Mouse (Mus musculus): Measurements from ENCODE around the gene Nipsnap3b. TPM values are rescaled to one million over a fixed set of nuclear protein-coding genes. Genes with fewer than 3 reads are reported as not detected.

The Nipsnap3b gene
- polyA plus RNA-seq, 1 experiment from 2014 or later: 27.9 TPM

- Histone ChIP-seq H3K4me3 (ENCODE audit: low read depth, low read length) (no peak overlapping the region), H3K27ac (ENCODE audit: low read length) (no peak overlapping the region), H3K27me3 (ENCODE audit: control insufficient read depth, insufficient read depth, low read depth, low read length) (no peaks in the 10 kb centered on the region), H3K4me1 (ENCODE audit: control insufficient read depth, low read depth, low read length) (no peaks in the 10 kb centered on the region), H3K9me3 (replicated peaks; ENCODE audit: control insufficient read depth, low read length) (no peaks in the 10 kb centered on the region), H3K36me3 (ENCODE audit: control insufficient read depth, insufficient read depth) (no peaks in the 10 kb centered on the region; the same call in none of the 2 replicates), H3K9ac (ENCODE audit: low read depth, low read length) (no peak overlapping the region), H3K4me2 (ENCODE audit: low read depth, low read length) (no peak overlapping the region)
- ATAC-seq (ENCODE audit: low read depth): no peak
- 61% methylated on average over 9 of the region's 9 CpGs for WGBS (ENCODE audit: insufficient replicate concordance)
These were observed 34.8 kb downstream of the Nipsnap3b start for GRCm38 (mm10) chr4:53046238-53047022.

DNA sequence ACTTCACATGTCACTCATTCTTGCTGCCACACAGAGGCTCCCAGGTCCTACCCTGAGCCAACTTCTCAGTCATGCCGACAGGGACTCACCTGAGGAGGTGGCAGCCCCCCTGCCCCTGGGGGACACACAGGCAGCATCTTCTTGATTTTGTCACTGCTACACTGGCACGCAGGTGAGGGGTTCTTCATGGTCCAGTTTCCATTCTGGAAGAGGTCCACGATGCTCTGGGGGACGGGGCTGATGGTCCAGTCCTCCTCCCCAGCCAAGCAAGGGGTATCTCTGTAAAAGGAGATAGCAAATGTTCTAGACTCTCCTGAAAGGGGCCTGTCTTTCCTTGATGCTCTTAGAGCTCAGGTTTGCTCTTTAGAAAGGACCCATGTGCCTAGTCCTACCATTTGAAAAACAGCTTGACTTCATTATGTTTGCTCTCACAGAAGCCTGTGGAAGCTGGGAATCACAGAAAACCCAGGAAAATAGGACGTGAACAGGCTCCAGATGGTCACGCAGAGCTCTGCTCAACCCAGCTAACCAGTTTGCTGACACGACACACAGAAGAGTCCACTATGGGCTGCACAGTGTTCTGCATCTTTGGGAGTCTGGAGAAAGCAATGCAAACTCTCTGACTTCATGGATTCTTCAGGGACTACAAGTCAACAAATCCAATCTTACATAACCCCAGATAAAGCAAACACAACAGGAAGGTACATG is 50.8 kb downstream of the Nipsnap3b start:
- H3K27ac ChIP-seq (ENCODE audit: low read length): no peak overlapping the region
- ATAC-seq (ENCODE audit: low read depth): no peak
- no peak overlapping the region for H3K4me3 ChIP-seq (ENCODE audit: low read depth, low read length)
- H3K27me3 ChIP-seq (ENCODE audit: control insufficient read depth, insufficient read depth, low read depth, low read length): no peaks in the 10 kb centered on the region
- H3K9me3 ChIP-seq (replicated peaks; ENCODE audit: control insufficient read depth, low read length): no peaks in the 10 kb centered on the region
- H3K36me3 ChIP-seq (ENCODE audit: control insufficient read depth, insufficient read depth): peaks cover 28% of the 10 kb centered on the region
- H3K9ac ChIP-seq (ENCODE audit: low read depth, low read length): no peak overlapping the region
- H3K4me1 ChIP-seq (ENCODE audit: control insufficient read depth, low read depth, low read length): no peaks in the 10 kb centered on the region
- WGBS (ENCODE audit: insufficient replicate concordance): 54% methylated on average over 7 of the region's 7 CpGs
- no peak overlapping the region for H3K4me2 ChIP-seq (ENCODE audit: low read depth, low read length)

Other genes with a start within 250 kb of the Nipsnap3b start
- gene Olfr275, start 197.3 kb upstream of the Nipsnap3b start, polyA plus RNA-seq (2015; fragmentation: Nextera tagmentation; extraction: Ambion mirVana): not detected in 2 replicates
- gene Olfr273, start 152.6 kb upstream of the Nipsnap3b start, polyA plus RNA-seq (2015; fragmentation: Nextera tagmentation; extraction: Ambion mirVana): not detected in 2 replicates
- gene Olfr272, start 92.7 kb upstream of the Nipsnap3b start, polyA plus RNA-seq (2015; fragmentation: Nextera tagmentation; extraction: Ambion mirVana): not detected in 2 replicates
- gene Olfr270, start 47.3 kb upstream of the Nipsnap3b start, polyA plus RNA-seq (2015; fragmentation: Nextera tagmentation; extraction: Ambion mirVana): not detected in 2 replicates
- gene Nipsnap3a, start 22.6 kb upstream of the Nipsnap3b start, polyA plus RNA-seq (2015; fragmentation: Nextera tagmentation; extraction: Ambion mirVana): not detected in 2 replicates
- gene Abca1, start 148.0 kb downstream of the Nipsnap3b start, polyA plus RNA-seq (2015; fragmentation: Nextera tagmentation; extraction: Ambion mirVana): 17.0 and 19.0 TPM in 2 replicates

Data from liver, embryonic 16.5 days (tissue).